Mouse (Mus musculus) T-helper 17 cell (primary cell): Measurements from ENCODE around the gene H3f3b.

ENCODE experiments used
- in situ Hi-C, 2 experiments: fragments of 300-600 bp; cut with MboI, MseI; formaldehyde crosslinking; loops; 1 replicate in 1 of 2; 2 replicates in 1 of 2; pipeline ENCODE4 v1.15.1; 2025; ENCODE audit warnings: high pct_unique_total_duplicates in 2 of 2

The H3f3b gene

DNA sequence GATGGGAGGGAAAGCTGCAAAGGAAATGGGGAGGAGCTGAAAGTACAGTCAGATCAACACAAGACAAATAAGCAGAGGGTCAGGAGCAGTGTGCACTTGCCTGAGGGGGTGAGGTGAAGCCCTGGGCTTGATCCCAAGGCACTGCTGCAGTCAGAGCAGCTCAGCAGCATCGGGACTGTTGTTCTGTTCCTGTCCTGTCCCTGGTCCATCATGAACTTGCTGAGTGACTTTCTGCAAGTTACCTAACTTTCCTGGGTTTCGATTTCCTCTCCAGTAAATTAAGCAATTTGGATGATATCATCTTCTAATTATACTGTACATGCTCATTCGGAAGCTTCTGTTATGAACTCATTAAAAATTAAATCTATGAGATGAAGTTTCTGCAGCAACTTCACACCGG, at the start of gene H3f3b:
H3f3b (minus strand) TSS at position 207 of the 400 bp plus-strand sequence.
- in situ Hi-C loops = loop anchor here (10.0 kb wide), 3 partner anchors 423 to 1987 kb away; partner anchors contain the start of genes Gga3 (in 1 of the 2) and Mrps7 (in 1 of the 2)

- in situ Hi-C loops = loop anchor here in 1 of 2 experiments (5.0 kb wide), 1 partner anchor 45 kb away; the partner anchor contains the start of gene Unk
Measured at GRCm38 (mm10) chr11:116076836-116077235, 49.1 kb upstream of the H3f3b start.

DNA sequence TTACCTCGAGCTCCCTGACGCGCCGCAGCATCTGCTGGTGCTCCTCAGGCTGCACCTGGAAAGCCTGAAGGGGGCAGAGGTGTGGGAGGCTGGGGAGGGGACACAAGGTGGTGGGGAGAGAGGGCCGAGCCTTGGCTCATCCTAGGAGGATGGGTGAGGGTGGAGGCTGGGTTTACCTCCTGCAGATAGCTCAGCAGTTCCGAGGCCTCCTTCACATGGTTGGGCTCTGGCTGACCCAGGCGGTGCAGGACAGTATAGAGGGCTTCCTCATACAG, 48.4 kb upstream of the H3f3b start:
- in situ Hi-C loops = loop anchor here in 1 of 2 experiments (5.0 kb wide), 1 partner anchor 44 kb away; the partner anchor contains the start of gene Unk

- in situ Hi-C loops = loop anchor here in 1 of 2 experiments (5.0 kb wide), 1 partner anchor 43 kb away; the partner anchor contains the start of gene Unk
Measured at GRCm38 (mm10) chr11:116075539-116076265, 47.9 kb upstream of the H3f3b start.

DNA sequence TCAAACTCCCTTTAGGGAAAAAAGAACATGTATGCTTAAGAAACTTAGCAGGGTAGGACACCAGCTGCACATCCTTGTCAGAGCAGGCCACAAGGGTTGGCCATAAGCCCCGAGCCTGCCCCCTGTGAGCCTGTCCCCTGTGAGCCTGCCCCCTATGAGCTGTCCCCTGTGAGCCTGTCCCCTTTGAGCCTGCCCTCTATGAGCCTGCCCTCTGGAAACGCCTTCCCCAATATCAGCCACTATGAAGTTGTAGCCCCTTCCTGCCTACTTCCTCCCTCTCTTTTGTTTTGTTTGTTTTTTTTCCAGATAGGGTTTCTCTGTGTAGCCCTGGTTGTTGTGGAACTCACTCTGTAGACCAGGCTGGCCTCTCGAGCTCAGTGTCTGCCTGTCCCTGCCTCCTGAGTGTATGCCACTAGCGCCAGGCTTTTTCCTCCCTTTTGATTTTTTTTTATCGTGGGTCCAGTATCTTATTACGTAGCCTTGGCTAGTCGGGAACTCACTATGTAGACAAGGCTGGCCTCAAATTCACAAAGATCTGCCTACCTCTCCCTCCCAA, 46.8 kb upstream of the H3f3b start:
- in situ Hi-C loops = no loop called here

- in situ Hi-C loops = no loop called here
Measured at GRCm38 (mm10) chr11:116072608-116073007, 44.8 kb upstream of the H3f3b start.

GRCm38 (mm10) chr11:116071510-116071909, 43.7 kb upstream of the H3f3b start:
- in situ Hi-C loops = no loop called here

DNA sequence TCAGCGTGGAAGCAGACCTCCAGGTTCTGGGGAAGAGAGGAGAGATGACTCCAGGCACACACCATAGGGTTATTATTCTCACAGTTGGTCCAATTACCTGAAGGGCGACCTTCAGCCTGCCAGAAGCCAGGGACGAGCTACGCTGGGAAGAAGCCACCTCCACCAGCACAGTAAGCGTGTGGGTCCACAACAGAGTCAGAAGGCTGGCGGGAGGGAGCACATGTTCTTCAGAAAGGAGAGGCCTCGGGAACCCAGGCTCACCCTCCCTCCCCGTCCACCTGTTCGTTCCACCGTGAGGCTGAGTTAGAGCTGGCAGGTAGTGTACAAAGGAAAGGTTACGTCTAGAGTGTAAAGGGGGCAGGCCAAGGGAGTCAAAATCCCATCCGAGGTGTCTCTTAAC, 37.6 kb upstream of the H3f3b start:
- in situ Hi-C loops = no loop called here

DNA sequence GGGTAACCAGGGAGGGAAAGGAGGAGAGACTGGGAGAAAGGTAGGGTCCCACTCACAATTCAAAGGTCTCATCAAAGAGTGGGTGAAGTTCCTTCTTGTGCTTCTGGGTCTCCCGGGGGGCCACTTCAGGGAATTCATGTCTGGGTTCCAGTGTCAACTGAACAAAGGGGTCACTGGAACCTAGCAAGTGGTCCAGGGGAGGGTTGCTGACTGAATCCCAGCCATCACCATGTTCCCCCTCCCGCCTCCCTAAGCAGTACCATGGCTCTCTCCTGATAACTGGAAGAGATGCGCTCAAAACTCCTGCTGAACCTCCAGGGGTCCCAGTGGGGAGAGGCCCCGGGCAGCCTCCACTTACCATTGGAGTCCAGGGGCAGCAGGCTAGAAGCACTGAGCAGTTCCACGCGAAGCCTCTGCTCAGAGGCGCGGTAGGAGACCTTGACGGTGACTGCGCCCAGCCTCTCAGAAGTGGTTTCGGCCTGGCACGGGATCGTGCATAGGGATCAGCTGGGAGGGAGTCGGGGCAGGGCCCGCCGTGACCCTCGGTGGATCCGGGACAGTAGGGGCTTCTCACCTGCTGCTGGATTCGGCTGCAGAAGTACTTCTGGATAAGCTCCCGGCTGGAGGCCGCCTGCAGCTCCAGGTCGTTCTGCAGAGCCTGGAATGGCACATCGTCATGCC, 36.6 kb upstream of the H3f3b start:
- in situ Hi-C loops = no loop called here

DNA sequence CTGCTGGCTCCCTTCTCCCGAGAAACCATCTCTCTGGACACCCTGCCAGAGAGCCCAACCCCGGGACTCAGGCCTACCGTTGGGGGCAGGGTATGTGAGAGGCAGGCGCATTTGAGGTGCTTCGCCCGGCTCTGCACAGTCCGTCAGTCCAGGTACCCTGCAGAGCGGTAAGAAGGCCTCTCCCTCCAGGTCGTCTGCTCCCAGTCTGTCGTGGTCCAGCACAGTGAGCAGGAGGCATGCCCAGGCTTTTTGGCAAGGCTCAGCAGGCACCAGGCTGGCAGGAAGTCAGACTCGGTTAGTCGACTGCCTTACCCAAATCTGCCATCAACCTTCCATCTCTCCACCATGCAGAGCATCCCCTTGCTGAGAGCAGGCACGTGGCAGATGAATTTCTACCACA, 35.8 kb upstream of the H3f3b start:
- in situ Hi-C loops = no loop called here

GRCm38 (mm10) chr11:116062521-116062920, 34.8 kb upstream of the H3f3b start:
- in situ Hi-C loops = no loop called here

- in situ Hi-C loops = no loop called here
Measured at GRCm38 (mm10) chr11:116061641-116062415, 34.1 kb upstream of the H3f3b start.

DNA sequence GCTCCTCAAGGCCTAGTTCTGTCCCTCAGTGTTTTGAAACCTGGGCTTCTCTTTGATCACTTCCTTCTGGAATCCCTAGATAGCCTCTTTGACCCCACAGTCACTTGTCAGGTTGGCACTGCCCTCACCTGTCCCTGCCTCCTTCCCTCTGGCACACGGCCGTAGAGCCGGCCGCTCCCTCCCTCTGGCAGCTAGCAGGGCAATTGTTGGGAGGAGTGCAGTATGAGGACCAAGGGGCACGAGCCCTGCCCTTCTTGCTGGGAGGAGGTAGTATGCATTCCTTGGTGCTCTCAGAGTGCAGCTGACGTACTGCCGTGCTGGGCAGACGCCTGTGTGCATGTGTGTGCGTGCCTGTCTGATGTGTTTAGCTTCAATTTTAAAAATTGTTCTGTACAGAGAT, 32.8 kb upstream of the H3f3b start:
- in situ Hi-C loops = no loop called here

DNA sequence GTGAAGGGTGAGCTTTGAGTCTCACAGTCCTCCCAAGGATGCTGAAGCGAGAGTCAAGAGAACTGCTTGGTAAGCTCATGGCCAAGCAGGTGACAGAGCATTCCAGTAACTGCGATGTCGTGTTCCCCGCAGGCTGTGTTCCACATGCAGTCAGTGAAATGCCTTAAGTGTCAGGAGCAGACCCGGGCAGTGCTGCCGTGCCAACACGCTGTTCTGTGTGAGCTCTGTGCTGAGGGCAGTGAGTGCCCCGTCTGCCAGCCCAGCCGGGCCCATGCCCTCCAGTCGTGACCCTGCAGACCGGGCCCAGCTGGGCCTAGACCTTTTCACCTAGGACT, 31.9 kb upstream of the H3f3b start:
- in situ Hi-C loops = no loop called here

- in situ Hi-C loops = no loop called here
Measured at GRCm38 (mm10) chr11:116058868-116059690, 31.3 kb upstream of the H3f3b start.

DNA sequence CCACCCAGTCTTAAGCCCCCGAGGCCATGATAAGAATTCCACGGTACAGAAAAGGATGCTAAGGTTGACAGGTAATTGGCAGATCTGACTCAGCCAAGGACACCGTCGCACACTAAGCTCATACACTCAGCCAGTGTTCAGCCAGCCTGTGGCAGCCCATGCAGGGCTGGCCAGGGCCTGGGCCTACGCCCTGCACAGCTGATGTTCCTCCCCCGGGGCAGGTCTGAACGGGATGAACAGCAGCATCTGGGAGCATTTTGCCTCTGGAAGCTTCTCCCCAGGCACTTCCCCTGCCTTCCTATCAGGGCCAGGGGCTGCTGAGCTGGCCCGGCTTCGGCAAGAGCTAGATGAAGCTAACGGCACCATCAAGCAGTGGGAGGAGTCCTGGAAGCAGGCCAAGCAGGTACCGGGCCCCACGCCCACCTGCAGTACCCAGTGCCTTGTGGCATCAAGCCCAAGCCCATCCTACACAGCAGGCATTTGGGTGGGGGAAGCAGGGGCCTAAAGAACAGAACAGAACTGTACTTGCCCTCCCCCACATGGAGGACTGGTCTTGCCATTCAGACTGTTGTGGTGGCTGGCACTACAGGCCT, 30.4 kb upstream of the H3f3b start:
- in situ Hi-C loops = no loop called here

GRCm38 (mm10) chr11:116057237-116057881, 29.6 kb upstream of the H3f3b start:
- in situ Hi-C loops = no loop called here

DNA sequence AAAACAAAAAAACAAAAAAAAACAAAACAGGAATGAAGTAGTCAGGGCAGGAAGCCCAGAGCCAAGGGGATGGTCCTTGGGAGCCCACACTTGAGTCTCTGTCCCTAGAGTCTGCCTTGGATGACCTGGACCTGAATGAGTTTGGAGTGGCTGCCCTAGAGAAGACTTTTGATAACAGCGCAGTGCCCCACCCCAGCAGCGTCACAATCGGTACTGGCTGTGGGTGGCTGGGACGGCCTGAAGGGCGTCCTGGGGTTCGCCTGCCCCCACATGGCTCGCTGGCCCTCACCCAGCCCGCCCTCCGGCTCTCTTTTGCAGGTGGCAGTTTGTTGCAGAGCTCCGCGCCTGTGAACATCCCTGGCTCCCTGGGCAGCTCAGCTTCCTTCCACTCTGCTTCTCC, 28.1 kb upstream of the H3f3b start:
- in situ Hi-C loops = no loop called here

DNA sequence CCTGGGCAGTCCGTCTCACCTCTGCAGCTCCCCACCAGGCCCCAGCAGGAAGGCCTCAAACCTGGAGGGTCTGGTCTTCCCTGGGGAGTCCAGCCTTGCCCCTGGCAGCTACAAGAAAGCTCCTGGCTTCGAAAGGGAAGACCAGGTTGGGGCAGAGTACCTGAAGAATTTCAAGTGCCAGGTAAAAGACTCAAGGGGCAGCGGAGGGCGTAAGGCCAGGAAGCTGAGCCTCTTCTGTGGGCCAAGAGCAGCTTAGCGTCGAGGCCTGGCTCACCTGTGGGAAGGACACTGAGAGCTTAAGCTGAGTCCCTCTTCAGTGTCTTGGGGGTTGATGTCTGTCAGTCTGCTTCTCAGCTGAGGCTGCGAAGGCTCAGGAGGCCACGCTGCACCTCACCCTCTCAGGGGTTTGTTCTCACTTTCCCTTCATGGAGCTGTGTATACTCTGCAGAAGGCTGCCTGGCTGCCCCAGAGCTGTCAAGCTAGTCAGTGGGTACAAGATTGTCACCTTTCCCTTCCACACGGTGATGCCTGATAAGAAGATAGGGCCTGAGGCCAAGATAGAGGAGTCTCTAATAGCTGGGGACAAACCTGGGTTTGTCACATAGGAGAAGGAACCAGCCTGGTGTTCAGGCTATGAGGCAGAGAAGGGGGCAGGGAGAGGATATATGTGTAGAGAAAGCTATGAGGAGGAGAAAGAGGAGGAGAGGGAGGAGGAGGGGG, 25.9 kb upstream of the H3f3b start:
- in situ Hi-C loops = no loop called here

DNA sequence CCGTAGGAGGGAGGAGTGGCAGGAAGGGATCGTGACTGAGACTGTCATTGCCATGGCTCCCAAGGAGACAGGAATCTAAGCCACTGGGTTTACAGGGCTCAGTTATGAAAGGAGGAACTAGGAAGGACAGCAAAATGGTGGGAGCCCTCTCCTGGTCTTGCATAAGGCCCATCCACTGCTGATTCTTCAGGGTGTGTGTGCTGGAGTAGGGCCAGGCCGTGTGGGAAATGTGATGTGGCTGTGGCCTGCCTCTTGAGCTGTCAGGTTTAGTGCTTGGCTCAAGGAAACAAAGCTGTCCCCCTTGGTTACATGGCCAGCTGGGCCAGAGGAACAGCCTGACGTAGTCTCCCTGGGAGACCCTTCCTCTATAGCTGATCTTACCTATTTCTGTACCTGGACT, 22.4 kb upstream of the H3f3b start:
- in situ Hi-C loops = no loop called here
